Mouse (Mus musculus): ENCODE measurements at regions not wholly inside any gene's neighbourhood (a gene's known extent, or its start where the extent isn't known, plus 50 kb on each side); places are given as distances from the start of the nearest gene placed in this dataset.
"Not testable (repeated sequence)": the region's sequence is repeated elsewhere in the genome, so short reads cannot be mapped to it uniquely, and the experiment has no call there.

- no peak for DNase-seq
- intact Hi-C loops (cut with DNase I) = no loop called here
These were observed 450.1 kb downstream of the Tcerg1l start for GRCm38 (mm10) chr7:137947424-137947823.

- intact Hi-C loops (cut with DNase I) = no loop called here
- no peak for DNase-seq
These were observed 440.2 kb downstream of the Tcerg1l start for GRCm38 (mm10) chr7:137957354-137957753.

- intact Hi-C loops (cut with DNase I) = no loop called here
- DNase-seq = no peak
These were observed 439.7 kb downstream of the Tcerg1l start for GRCm38 (mm10) chr7:137957848-137958247.

- DNase-seq = no peak
- intact Hi-C loops (cut with DNase I) = no loop called here
These were observed 433.9 kb downstream of the Tcerg1l start for GRCm38 (mm10) chr7:137963470-137964095.

- intact Hi-C loops (cut with DNase I) = no loop called here
- no peak for DNase-seq
These were observed 422.8 kb downstream of the Tcerg1l start for GRCm38 (mm10) chr7:137974705-137975104.

GRCm38 (mm10) chr7:137977527-137977926 is 420.0 kb downstream of the Tcerg1l start:
- DNase-seq = no peak
- intact Hi-C loops (cut with DNase I) = no loop called here

GRCm38 (mm10) chr7:137979361-137979760 is 418.2 kb downstream of the Tcerg1l start:
- intact Hi-C loops (cut with DNase I) = no loop called here
- DNase-seq = no peak

GRCm38 (mm10) chr7:138005806-138006205 is 391.7 kb downstream of the Tcerg1l start:
- intact Hi-C loops (cut with DNase I) = no loop called here
- DNase-seq = no peak

GRCm38 (mm10) chr7:138006971-138007370 is 390.6 kb downstream of the Tcerg1l start:
- DNase-seq = peak; percentile 8 to 21
- intact Hi-C loops (cut with DNase I) = no loop called here

GRCm38 (mm10) chr7:138008601-138009000 is 388.9 kb downstream of the Tcerg1l start:
- no peak for DNase-seq

GRCm38 (mm10) chr7:138024021-138024420 is 373.5 kb downstream of the Tcerg1l start:
- DNase-seq; intact Hi-C loops (cut with DNase I): not testable (repeated sequence)

More at GRCm38 (mm10) chr7:138008601-138009000, 388.9 kb downstream of the Tcerg1l start:
- intact Hi-C loops (cut with DNase I) = no loop called here

- intact Hi-C loops (cut with DNase I) = no loop called here
- DNase-seq = no peak
These were observed 345.8 kb downstream of the Tcerg1l start for GRCm38 (mm10) chr7:138051696-138052095.

- DNase-seq = no peak
- intact Hi-C loops (cut with DNase I) = no loop called here
These were observed 342.8 kb downstream of the Tcerg1l start for GRCm38 (mm10) chr7:138054756-138055155.

GRCm38 (mm10) chr7:138061116-138061515 is 336.4 kb downstream of the Tcerg1l start:
- intact Hi-C loops (cut with DNase I) = no loop called here
- DNase-seq = no peak

- no peak for DNase-seq
- intact Hi-C loops (cut with DNase I) = no loop called here
These were observed 330.6 kb downstream of the Tcerg1l start for GRCm38 (mm10) chr7:138066921-138067320.

GRCm38 (mm10) chr7:138075231-138075630 is 322.3 kb downstream of the Tcerg1l start:
- intact Hi-C loops (cut with DNase I) = no loop called here

GRCm38 (mm10) chr7:138083980-138084379 is 313.6 kb downstream of the Tcerg1l start:
- peak; percentile 46 to 64 for DNase-seq
- intact Hi-C loops (cut with DNase I) = loop anchor here (2.0 to 5.0 kb wide), 3 partner anchors 343 to 605 kb away; no protein-coding TSS in a partner anchor

More at GRCm38 (mm10) chr7:138075231-138075630, 322.3 kb downstream of the Tcerg1l start:
- no peak for DNase-seq

- intact Hi-C loops (cut with DNase I) = no loop called here
- no peak for DNase-seq
These were observed 289.9 kb downstream of the Tcerg1l start for GRCm38 (mm10) chr7:138107471-138108210.

- no peak for DNase-seq
- intact Hi-C loops (cut with DNase I) = no loop called here
These were observed 276.0 kb downstream of the Tcerg1l start for GRCm38 (mm10) chr7:138121497-138121896.

- intact Hi-C loops (cut with DNase I) = no loop called here
These were observed 267.8 kb downstream of the Tcerg1l start for GRCm38 (mm10) chr7:138129701-138130100.

GRCm38 (mm10) chr7:138133427-138133826 is 264.1 kb downstream of the Tcerg1l start:
- intact Hi-C loops (cut with DNase I) = no loop called here
- DNase-seq = no peak

More at GRCm38 (mm10) chr7:138129701-138130100, 267.8 kb downstream of the Tcerg1l start:
- DNase-seq = no peak

GRCm38 (mm10) chr7:138137934-138138333 is 259.6 kb downstream of the Tcerg1l start:
- no peak for DNase-seq
- intact Hi-C loops (cut with DNase I) = no loop called here

Measured in gastrocnemius, postnatal 36 days (tissue).